Mouse (Mus musculus): Measurements from ENCODE around the gene Zswim5.

Gene Zswim5

DNA sequence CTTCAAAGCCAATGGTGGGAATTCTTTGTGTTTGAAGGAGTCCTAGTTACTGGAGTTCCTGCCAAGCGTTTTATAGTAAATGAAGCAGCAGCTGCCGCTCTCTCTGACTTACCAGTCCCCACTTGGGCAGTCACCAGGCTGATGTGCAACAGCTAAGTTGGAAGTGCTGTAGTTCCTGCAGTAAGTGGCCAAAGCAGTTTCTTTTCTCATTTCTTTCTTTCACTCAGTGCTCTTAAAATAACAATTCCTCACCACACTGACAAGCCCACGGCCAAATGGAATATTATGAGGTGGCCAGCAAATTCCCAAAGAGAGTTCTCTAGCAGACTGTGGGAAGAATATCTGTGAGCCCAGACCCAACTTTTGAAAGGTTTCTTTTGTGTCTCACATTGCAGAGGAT, 129.9 kb downstream of the Zswim5 start:
- no peak for DNase-seq

DNA sequence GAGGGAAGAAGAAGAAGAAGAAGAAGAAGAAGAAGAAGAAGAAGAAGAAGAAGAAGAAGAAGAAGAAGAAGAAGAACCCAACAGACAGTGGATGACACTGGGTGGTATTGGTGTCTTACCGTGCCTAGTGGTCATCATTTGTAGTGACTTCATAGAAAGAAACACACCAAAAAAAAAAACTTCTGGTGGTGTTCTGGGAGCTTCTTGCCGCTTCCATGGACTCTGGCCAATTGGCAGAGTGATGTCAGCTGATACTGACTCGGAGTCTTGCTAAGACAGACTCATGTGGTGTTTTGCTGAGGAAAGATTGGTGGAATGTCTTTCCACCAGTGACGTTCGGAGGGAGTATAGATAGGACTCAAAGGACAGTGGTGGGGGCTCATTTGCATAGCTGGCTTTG, 133.1 kb downstream of the Zswim5 start:
- no peak for DNase-seq

DNA sequence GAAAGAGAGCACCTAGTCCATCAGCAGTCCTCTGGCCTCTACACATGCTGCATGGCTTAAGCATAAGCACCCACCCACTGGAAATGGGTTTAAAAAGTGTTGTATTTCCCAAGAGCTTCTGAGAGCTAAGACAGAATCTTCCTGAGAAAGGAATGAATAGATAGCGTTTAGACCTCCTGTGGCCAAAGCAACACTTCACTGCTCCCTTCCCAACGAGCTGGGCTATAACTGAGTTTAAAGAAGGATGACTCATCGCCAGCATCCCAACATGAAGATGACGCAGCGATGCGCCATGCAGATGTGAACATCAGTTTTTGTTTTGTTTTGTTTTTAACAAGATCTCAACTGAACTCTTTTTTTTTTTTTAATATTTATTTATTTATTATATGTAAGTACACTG, 136.4 kb downstream of the Zswim5 start:
- DNase-seq, result no peak

DNA sequence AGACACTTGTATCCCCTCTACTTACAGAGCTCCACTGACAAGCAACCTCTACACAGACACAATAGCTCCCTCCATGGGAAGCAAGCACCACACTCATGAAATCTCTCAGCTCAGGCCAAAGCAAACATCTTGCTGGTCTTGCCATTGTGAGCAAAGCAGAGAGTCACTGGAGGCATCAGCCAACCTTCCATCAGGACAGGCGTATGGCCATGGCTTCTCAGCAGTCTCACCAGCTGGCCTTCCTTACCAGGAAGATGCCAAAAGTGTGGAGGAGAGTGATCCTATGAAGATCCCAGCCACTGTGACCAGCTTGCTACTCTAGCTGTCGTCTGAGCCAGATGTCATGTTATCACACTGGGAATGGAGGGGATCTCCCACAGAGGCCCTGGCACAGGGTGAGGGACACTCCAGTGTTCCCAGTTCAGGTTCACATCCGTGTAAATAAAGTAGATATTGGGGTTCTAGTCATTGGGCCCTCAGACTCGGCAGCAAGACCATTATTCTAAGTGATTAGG, 137.8 kb downstream of the Zswim5 start:
- DNase-seq, result no peak

DNA sequence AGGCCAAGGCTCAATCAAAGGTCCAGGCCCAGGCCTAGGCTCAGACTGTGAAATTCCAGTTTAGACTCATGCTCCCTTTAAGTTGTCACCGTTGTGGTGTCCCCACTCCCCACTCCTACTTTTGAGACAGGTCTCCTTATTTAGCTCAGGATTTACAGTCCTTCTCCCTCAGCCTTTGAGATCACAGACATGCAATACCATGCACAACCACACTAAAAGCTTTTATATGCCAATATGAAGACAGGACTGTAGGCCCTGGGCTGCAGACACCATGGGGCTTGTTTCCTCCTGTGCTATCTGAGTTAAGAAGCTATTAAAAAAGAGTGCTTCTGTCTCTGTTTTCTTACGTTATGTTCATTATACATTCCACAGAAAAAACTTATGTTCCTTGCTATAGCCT, 140.6 kb downstream of the Zswim5 start:
- no peak for DNase-seq

DNA sequence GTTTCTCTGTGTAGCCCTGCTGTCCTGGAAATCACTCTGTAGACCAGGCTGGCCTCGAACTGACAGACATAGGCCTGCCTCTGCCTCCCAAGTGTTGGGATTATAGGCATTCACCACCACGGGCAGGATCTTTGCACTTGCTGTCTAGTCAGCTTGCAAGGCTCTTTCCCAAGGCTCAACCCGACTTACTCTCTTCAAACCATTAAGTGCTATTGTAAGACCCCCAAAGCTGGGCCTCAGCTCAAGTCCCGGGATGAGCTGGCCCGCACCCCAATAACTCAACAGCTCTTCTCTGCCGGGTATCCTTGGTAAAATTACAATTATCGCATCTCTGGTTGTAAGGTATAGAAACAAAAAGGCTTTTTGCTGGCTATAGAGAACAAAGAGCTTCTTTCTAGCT, 141.2 kb downstream of the Zswim5 start:
- DNase-seq, result no peak

DNA sequence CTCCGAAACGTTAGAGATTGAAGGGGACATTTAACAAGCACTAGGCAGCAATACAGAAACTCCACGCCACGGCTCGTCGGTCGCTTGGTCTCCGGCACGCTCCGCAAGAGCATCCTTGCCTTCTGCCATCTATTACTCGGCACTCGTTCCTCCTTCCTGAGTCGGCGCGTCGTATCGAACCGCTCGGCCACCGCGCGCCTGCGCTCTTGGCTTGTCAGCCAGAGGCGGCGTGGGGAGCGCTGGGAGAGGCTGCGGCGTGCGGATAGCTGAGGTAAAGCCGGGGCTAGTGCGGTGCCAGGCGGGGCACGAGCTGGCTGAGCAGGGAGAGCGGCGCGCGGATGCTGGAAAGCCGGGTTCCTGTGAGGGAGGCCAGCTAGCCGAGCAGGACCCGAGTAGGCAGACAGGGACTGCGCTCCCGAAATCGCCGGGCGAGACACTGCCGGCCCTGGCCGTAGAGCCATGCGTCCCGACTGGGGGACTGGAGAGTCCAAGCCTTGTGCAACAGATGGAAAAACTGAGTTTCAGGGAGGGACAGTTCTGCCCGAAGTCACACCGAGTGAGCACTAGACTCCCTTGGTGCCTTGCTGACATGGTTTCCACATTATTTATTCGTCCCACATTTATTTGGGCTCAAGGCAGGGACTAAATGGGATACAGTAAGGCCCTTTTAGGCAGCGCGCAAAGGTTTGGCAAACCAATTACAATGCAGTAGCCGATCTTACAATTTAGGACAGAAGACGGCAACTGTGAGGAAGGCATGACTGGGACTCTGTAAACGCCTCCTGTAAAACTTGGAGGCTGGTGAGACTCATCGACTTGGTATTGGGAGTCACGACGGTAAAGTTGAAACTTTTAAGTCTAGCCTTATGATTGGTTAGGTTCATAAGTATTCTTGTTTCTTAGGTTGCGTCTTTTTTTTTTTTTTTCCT, 142.3 kb downstream of the Zswim5 start, which contains the start of gene Eif2b3:
Gene Eif2b3 (plus strand): TSS at position 197 of the 929 bp plus-strand sequence.
- DNase-seq, result peak; percentile 91

DNA sequence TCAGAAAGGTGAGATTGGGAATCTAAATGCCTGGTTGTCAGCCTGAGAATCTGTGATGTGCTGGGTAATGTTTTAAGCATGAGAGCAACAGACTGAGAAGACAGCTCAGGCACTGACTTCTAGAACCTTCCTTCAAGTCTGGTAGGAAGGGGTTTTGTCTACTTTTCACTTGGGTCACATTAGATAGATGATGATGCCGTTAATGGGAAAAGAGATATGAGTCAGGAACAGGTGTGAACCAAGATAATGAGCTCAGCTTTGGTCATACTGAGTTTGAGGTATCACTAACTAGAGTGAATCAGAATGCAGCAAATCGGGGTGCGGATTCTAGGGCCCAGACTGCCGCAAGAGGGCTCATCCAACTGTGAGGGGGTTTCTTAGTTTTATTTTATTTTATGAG, 146.3 kb downstream of the Zswim5 start:
- no peak for DNase-seq

DNA sequence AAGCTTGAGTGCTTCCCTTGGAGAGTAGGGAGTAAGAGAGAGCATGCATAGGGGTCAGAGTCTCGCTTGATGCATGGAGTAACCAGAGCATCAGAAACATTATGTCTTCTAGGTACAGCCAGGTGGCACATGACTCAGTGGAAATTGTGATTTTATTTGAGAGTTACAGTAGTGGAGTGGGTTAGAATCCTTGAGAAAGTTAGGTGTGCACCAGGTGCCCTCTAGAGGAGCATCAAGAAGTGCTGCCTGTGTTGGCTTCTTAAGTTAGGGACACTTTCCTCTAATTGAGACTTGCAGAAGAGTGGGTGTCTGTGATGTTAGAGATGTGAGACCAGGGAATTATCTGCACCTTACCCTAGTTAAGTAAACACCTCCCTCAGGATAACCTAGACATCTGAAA, 153.9 kb downstream of the Zswim5 start:
- DNase-seq, result no peak
